Mouse (Mus musculus) MEL (cell line): ENCODE data around the gene Frrs1.

ENCODE experiments used
- CTCF ChIP-seq, 3 experiments: IDR thresholded peaks in 2 of 3; conservative IDR thresholded peaks in 1 of 3; 2 replicates each; pipeline ENCODE4 v1.5.1; 2011 to 2012; ENCODE audit warnings: low read length in 3 of 3, low read depth in 2 of 3, mild to moderate bottlenecking in 2 of 3, improper control_type of control experiment in 1 of 3, inconsistent platforms in 1 of 3, mixed read lengths in 1 of 3, moderate library complexity in 1 of 3; ENCODE audit not compliant: control insufficient read depth in 1 of 3, insufficient read depth in 1 of 3, poor library complexity in 1 of 3, severe bottlenecking in 1 of 3
- EP300 ChIP-seq, 2 experiments: IDR thresholded peaks; 2 replicates each; pipeline ENCODE4 v1.6.1; 2011; ENCODE audit warnings: improper control_type of control experiment in 2 of 2, low read length in 2 of 2, low read depth in 1 of 2, mild to moderate bottlenecking in 1 of 2
- ETS1 ChIP-seq: IDR thresholded peaks from 2 replicates; pipeline ENCODE4 v1.6.1; 2012; ENCODE audit warnings: low read depth, mild to moderate bottlenecking, inconsistent platforms, low read length, improper control_type of control experiment, moderate library complexity
- GABPA ChIP-seq: IDR thresholded peaks from 2 replicates; pipeline ENCODE4 v1.6.1; 2012; ENCODE audit warnings: low read depth, mild to moderate bottlenecking, inconsistent platforms, low read length, improper control_type of control experiment, moderate library complexity
- MAFK ChIP-seq: IDR thresholded peaks from 2 replicates; pipeline ENCODE4 v1.6.1; 2011; ENCODE audit warnings: low read depth, mild to moderate bottlenecking, low read length, improper control_type of control experiment, borderline replicate concordance
- POLR2A ChIP-seq, 2 experiments: IDR thresholded peaks; 2 replicates each; pipeline ENCODE4 v1.6.1; 2011 to 2012; ENCODE audit warnings: low read length in 2 of 2, mild to moderate bottlenecking in 2 of 2, control low read depth in 1 of 2, improper control_type of control experiment in 1 of 2, low read depth in 1 of 2, moderate library complexity in 1 of 2; ENCODE audit not compliant: control insufficient read depth in 1 of 2, insufficient read depth in 1 of 2, poor library complexity in 1 of 2
- POLR2AphosphoS5 ChIP-seq: IDR thresholded peaks from 2 replicates; pipeline ENCODE4 v1.6.1; 2012; ENCODE audit warnings: low read depth, borderline replicate concordance, mild to moderate bottlenecking, inconsistent platforms, low read length, moderate library complexity, mixed read lengths
- RCOR1 ChIP-seq: IDR thresholded peaks from 2 replicates; pipeline ENCODE4 v1.6.1; 2012; ENCODE audit warnings: low read depth, mild to moderate bottlenecking, inconsistent platforms, low read length, improper control_type of control experiment
- TBP ChIP-seq: IDR thresholded peaks from 2 replicates; pipeline ENCODE4 v1.8.0; 2011; ENCODE audit warnings: low read depth, low read length, improper control_type of control experiment
- USF1 ChIP-seq: IDR thresholded peaks from 2 replicates; pipeline ENCODE4 v1.6.1; 2014; ENCODE audit warnings: low read depth, mild to moderate bottlenecking, inconsistent platforms, low read length, improper control_type of control experiment, moderate library complexity
- ZNF384 ChIP-seq: IDR thresholded peaks from 2 replicates; pipeline ENCODE4 v1.6.1; 2012; ENCODE audit warnings: low read depth, mild to moderate bottlenecking, inconsistent platforms, low read length, improper control_type of control experiment

- TF ChIP-seq GABPA (no peak), CTCF (IDR thresholded peaks at IDR 0.05 in 2 of 3, conservative IDR thresholded peaks at IDR 0.05 in 1 of 3; ENCODE audit: control insufficient read depth in 1 of 3, insufficient read depth in 1 of 3, low read depth in 2 of 3, low read length in 3 of 3, poor library complexity in 1 of 3, severe bottlenecking in 1 of 3) (no peak), MAFK (no peak), ZNF384 (no peak), ETS1 (no peak), POLR2A (IDR thresholded peaks at IDR 0.05; ENCODE audit: control insufficient read depth in 1 of 2, insufficient read depth in 1 of 2, low read depth in 1 of 2, low read length in 2 of 2, poor library complexity in 1 of 2) (no peak), TBP (no peak), EP300 (IDR thresholded peaks at IDR 0.05; ENCODE audit: low read depth in 1 of 2, low read length in 2 of 2) (no peak), USF1 (no peak), POLR2AphosphoS5 (no peak), RCOR1 (no peak)
Observed at GRCm38 (mm10) chr3:116933158-116933557, 73.9 kb downstream of the Frrs1 start.
